Mouse (Mus musculus): ENCODE data around the gene Nudt17. TPM values are rescaled to one million over a fixed set of nuclear protein-coding genes. Genes with fewer than 3 reads are reported as not detected.

The Nudt17 gene
- polyA plus RNA-seq, 1 experiment from 2014 or later = 8.7 TPM

GRCm38 (mm10) chr3:96662731-96663316 is 45.5 kb downstream of the Nudt17 start:
- 43% methylated on average over 8 of the region's 8 CpGs for WGBS
- no peak for ATAC-seq (ENCODE audit: insufficient number of reproducible peaks, insufficient read depth, low FRiP score, low read depth)
- 0 out of 2 replicates have a peak overlapping the region, but pooled peaks have one; percentile 9 for H3K4me3 ChIP-seq (ENCODE audit: low read depth, low read length)

GRCm38 (mm10) chr3:96660901-96661300 is 47.5 kb downstream of the Nudt17 start:
- 76% methylated on average over 2 of the region's 2 CpGs for WGBS
- no peak overlapping the region for H3K4me2 ChIP-seq (replicated peaks; ENCODE audit: low read depth, low read length)
- ATAC-seq (ENCODE audit: insufficient number of reproducible peaks, insufficient read depth, low FRiP score, low read depth) = no peak

More at GRCm38 (mm10) chr3:96662731-96663316, 45.5 kb downstream of the Nudt17 start:
- Histone ChIP-seq H3K9ac (replicated peaks; ENCODE audit: low read depth, low read length) (no peak overlapping the region), H3K27ac (ENCODE audit: low read length) (peak overlapping the region; percentile 34; the same call in 1 of the 2 replicates), H3K27me3 (ENCODE audit: control insufficient read depth, insufficient read depth, low read length) (no peaks in the 10 kb centered on the region), H3K4me2 (replicated peaks; ENCODE audit: low read depth, low read length) (peak overlapping the region; percentile 41), H3K36me3 (ENCODE audit: control insufficient read depth, insufficient read depth, low read length) (no peaks in the 10 kb centered on the region), H3K4me1 (ENCODE audit: control insufficient read depth, insufficient read depth, low read length) (peaks cover 7% of the 10 kb centered on the region; the same call in 1 of the 2 replicates), H3K9me3 (ENCODE audit: control insufficient read depth, low read depth, low read length) (no peaks in the 10 kb centered on the region)

More at GRCm38 (mm10) chr3:96660901-96661300, 47.5 kb downstream of the Nudt17 start:
- Histone ChIP-seq H3K36me3 (ENCODE audit: control insufficient read depth, insufficient read depth, low read length) (no peaks in the 10 kb centered on the region; the same call in 1 of the 2 replicates), H3K4me3 (ENCODE audit: low read depth, low read length) (no peak overlapping the region), H3K9me3 (ENCODE audit: control insufficient read depth, low read depth, low read length) (no peaks in the 10 kb centered on the region), H3K27me3 (ENCODE audit: control insufficient read depth, insufficient read depth, low read length) (no peaks in the 10 kb centered on the region), H3K27ac (ENCODE audit: low read length) (no peak overlapping the region), H3K4me1 (ENCODE audit: control insufficient read depth, insufficient read depth, low read length) (peaks cover 7% of the 10 kb centered on the region; the same call in 1 of the 2 replicates), H3K9ac (replicated peaks; ENCODE audit: low read depth, low read length) (no peak overlapping the region)

Other genes with a start within 250 kb of the Nudt17 start
- 0.20 TPM in 1 of 2 replicates, not detected in the other for gene Hfe2, start 183.4 kb downstream of the Nudt17 start, polyA plus RNA-seq (2014; fragmentation: Nextera tagmentation; extraction: Ambion mirVana)
- gene Txnip, start 150.6 kb downstream of the Nudt17 start, polyA plus RNA-seq (2014; fragmentation: Nextera tagmentation; extraction: Ambion mirVana) = 155 and 168 TPM in 2 replicates
- 0.69 and 1.9 TPM in 2 replicates for gene Gm16253, start 131.6 kb downstream of the Nudt17 start, polyA plus RNA-seq (2014; fragmentation: Nextera tagmentation; extraction: Ambion mirVana)
- gene Polr3gl, start 114.4 kb downstream of the Nudt17 start, polyA plus RNA-seq (2014; fragmentation: Nextera tagmentation; extraction: Ambion mirVana) = 21.5 and 29.5 TPM in 2 replicates
- 2.9 and 3.4 TPM in 2 replicates for gene Ankrd34a, start 111.9 kb downstream of the Nudt17 start, polyA plus RNA-seq (2014; fragmentation: Nextera tagmentation; extraction: Ambion mirVana)
- gene Lix1l, start 107.4 kb downstream of the Nudt17 start, polyA plus RNA-seq (2014; fragmentation: Nextera tagmentation; extraction: Ambion mirVana) = 10.6 TPM in 2 replicates
- 144 and 147 TPM in 2 replicates for gene Rbm8a, start 78.6 kb downstream of the Nudt17 start, polyA plus RNA-seq (2014; fragmentation: Nextera tagmentation; extraction: Ambion mirVana)
- 45.4 and 51.3 TPM in 2 replicates for gene Pex11b, start 73.2 kb downstream of the Nudt17 start, polyA plus RNA-seq (2014; fragmentation: Nextera tagmentation; extraction: Ambion mirVana)
- 0.07 TPM in 1 of 2 replicates, not detected in the other for gene Gm42957, start 73.1 kb downstream of the Nudt17 start, polyA plus RNA-seq (2014; fragmentation: Nextera tagmentation; extraction: Ambion mirVana)
- 0.88 and 1.00 TPM in 2 replicates for gene Itga10, start 63.0 kb downstream of the Nudt17 start, polyA plus RNA-seq (2014; fragmentation: Nextera tagmentation; extraction: Ambion mirVana)
- 0.82 and 1.1 TPM in 2 replicates for gene Ankrd35, start 38.4 kb downstream of the Nudt17 start, polyA plus RNA-seq (2014; fragmentation: Nextera tagmentation; extraction: Ambion mirVana)
- gene Pias3, start 12.2 kb downstream of the Nudt17 start, polyA plus RNA-seq (2014; fragmentation: Nextera tagmentation; extraction: Ambion mirVana) = 52.6 and 59.4 TPM in 2 replicates
- gene Polr3c, start 19.1 kb upstream of the Nudt17 start, polyA plus RNA-seq (2014; fragmentation: Nextera tagmentation; extraction: Ambion mirVana) = 31.8 and 32.5 TPM in 2 replicates
- 41.1 and 42.1 TPM in 2 replicates for gene Rnf115, start 19.1 kb upstream of the Nudt17 start, polyA plus RNA-seq (2014; fragmentation: Nextera tagmentation; extraction: Ambion mirVana)
- 0.28 TPM in 1 of 2 replicates, not detected in the other for gene Pdzk1, start 120.7 kb upstream of the Nudt17 start, polyA plus RNA-seq (2014; fragmentation: Nextera tagmentation; extraction: Ambion mirVana)
- 0.31 and 0.32 TPM in 2 replicates for gene Cd160, start 120.8 kb upstream of the Nudt17 start, polyA plus RNA-seq (2014; fragmentation: Nextera tagmentation; extraction: Ambion mirVana)
- 4.6 and 5.1 TPM in 2 replicates for gene Gja5, start 196.1 kb upstream of the Nudt17 start, polyA plus RNA-seq (2014; fragmentation: Nextera tagmentation; extraction: Ambion mirVana)
- 46.6 TPM in 2 replicates for gene Gpr89, start 196.8 kb upstream of the Nudt17 start, polyA plus RNA-seq (2014; fragmentation: Nextera tagmentation; extraction: Ambion mirVana)
- not detected in 2 replicates for gene Gja8, start 217.5 kb upstream of the Nudt17 start, polyA plus RNA-seq (2014; fragmentation: Nextera tagmentation; extraction: Ambion mirVana)